Mouse (Mus musculus) embryonic stem cell, embryonic (primary cell): ENCODE data around the gene Gc.

Experiments used
- CTCF ChIA-PET, 4 experiments: fragments of 300-600 bp in 2 of 4; fragments of 350-600 bp in 2 of 4; sonication (Branson Sonifier 250); formaldehyde crosslinking; loops; one replicate each; lab custom pipeline; 2022; ENCODE audit warnings: inconsistent platforms in 2 of 4; lab: Charles Lee
- POLR2A ChIA-PET, 4 experiments: fragments of 300-600 bp in 2 of 4; fragments of 350-600 bp in 2 of 4; sonication (Branson Sonifier 250); formaldehyde crosslinking; loops; one replicate each; lab custom pipeline; 2022; ENCODE audit warnings: antibody characterized with exemption in 4 of 4, inconsistent platforms in 1 of 4; lab: Charles Lee

The Gc gene

GRCm38 (mm10) chr5:89381340-89381739, 76.4 kb downstream of the Gc start:
- CTCF ChIA-PET = no interaction called here
- POLR2A ChIA-PET = no interaction called here

- POLR2A ChIA-PET = no interaction called here
Measured at GRCm38 (mm10) chr5:89370140-89370539, 87.6 kb downstream of the Gc start.

GRCm38 (mm10) chr5:89368045-89368743, 89.5 kb downstream of the Gc start:
- ChIA-PET CTCF (no interaction called here), POLR2A (no interaction called here)

More at GRCm38 (mm10) chr5:89370140-89370539, 87.6 kb downstream of the Gc start:
- CTCF ChIA-PET = interaction anchor here in 1 of 4 experiments (0.6 kb wide), 1 partner anchor 1842 kb away, joined by 3 read pairs; no protein-coding TSS in a partner anchor
